Mouse (Mus musculus): ENCODE results near the gene Flt1.

Flt1 gene

DNA sequence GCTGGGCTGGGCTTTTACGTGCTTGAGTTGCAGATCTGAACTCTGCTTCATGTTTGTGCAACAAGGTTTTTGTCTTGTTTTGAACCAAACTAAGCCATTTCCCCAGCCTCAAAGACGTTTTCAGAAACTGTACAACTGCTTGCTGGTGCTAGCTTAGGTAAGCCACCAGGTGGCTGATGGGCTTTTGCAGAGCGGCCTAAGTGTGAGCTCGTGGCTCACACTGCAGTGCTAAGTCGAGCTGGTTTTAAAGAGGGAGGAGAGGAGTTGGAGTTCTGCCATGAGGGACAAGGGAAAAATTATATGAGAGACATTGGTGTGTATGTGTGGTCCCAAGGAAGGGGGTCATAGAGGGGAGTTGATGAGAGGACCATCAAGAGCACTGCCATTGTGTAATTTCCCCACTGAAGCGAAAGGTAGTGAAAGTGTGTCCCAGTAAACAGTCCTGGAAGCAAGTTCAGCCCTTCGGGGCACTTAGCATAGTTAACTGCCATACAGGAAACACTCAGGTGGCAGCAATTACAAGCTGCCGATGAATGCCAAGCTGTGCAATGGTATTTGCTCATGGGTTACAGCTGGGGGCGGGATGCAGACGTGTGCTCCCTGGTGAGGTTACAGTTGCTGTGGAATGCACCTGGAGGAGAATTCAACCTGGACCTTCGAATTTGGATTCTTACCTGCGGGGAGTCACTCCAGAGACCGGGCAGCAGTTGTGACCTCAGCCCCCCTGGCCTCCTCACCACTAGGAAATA, 173.8 kb downstream of the Flt1 start:
- DNase-seq (ENCODE audit: low spot score in 2 of 2), result no peak

DNA sequence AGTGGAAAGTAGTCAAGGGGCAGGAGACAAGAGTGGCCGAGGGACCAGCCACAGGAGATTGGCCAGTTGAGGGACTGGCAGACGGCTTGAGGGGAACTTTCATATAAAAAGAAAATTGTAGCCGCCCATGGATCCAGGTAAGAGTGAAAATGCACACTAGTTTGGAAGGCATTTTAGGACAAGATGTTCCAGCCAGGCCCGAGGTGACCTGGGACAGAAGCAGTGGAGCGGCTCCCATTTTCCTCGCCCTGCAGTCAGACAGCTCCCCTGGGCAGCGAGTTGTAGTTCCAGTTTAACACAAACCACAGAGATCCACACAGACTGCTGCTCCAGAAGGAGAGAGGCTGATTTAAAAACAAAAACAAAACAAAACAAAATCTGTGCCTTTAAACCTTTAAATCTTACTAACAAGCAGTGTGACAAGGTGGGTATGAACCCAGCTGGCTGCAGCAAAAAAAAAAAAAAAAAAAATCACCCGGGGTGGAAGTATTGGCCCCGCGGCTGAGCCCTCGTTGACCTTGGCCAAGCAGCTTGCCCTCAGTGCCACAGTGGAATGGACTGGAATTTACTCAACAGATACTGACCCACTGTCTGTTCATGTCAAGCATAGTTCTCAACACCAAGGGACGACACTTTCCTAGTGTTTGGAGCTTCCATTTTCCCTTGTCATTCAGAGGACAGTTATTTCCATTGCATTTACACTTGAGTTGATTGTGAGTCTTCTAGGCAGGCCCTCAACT, 176.6 kb downstream of the Flt1 start:
- DNase-seq (ENCODE audit: low spot score in 2 of 2), result no peak

DNA sequence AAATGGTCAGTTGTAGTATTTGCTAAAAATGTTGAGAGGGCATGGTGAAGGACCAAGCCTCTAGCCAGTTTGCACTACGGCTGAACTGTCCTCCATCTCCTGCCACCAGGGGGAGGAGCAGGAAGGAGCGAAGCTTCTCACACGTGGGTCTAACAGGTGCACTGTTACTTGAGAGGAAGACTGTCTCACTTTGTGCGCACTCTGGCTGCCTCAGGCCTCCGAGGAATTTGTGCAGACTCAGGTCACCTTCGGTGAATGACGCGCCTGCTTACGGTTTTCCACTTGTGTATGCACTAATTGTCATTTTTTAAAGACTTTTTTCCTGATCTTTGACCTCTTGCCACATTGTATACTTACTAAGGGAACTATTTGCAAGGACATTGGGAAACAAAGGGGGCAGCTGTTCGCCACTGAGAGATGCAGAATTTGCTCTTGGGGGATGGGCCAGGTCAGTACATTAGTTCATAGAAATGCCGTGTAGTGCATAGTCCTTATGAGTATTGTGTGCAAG, 180.0 kb downstream of the Flt1 start:
- DNase-seq (ENCODE audit: low spot score in 2 of 2), result no peak

DNA sequence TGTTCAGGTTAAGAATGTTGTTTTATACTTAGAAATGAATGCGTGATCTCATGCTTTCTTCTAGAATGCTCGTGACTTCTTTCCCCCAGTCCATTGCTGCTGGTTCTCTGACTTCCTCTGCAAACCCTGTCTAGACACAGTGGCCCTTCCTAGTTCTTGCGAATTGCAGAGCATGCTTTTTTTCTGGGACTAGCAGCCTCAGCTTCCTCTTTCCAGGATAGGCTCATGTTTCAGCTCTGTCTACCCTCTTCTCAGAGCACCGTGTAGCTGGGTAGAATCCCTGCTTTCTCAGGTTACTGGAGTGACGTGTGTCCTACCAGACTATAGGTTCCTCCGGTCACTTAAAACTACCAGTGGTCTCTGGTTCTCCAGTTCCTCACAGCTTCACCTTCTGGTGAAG, 183.5 kb downstream of the Flt1 start:
- no peak for DNase-seq (ENCODE audit: low spot score in 2 of 2)

DNA sequence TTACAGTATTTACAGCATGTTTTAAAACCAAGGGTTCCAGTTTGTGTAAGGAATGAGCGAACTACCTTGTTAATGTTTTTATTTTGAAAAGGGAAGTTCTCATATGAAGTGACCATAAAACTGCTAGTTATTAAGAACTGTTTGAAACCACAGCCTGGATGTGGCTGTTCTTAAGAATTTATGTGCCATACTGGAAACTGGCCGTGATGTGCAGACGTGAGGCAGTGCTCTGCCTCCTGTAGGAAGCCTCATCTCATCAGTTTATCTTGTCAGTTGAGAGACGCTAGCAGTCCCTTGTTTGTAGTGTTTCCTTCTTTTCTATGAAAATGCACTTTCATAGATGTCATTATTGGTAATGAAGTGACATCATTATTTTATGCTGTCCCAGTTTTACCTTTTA, 186.0 kb downstream of the Flt1 start:
- no peak for DNase-seq (ENCODE audit: low spot score in 2 of 2)

DNA sequence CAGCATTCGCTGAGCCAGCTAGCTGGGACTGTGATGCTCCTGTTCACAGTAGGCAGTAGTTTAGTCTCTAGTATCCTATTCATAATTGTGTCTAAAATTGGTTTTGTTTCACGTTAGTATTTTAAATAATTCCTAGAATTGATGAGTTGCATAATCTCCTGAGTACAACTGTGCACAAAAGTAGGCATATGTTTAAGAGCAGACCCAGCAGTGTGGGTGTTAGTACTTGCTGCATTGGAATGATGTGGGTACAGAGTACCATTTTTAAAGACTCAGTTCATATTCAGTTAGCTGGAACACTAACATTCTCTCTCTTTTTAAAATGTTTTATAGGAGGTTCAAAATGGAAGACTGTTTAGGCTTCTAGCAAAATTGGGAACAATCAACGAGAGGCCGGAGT, 186.4 kb downstream of the Flt1 start:
- no peak for DNase-seq (ENCODE audit: low spot score in 2 of 2)

DNA sequence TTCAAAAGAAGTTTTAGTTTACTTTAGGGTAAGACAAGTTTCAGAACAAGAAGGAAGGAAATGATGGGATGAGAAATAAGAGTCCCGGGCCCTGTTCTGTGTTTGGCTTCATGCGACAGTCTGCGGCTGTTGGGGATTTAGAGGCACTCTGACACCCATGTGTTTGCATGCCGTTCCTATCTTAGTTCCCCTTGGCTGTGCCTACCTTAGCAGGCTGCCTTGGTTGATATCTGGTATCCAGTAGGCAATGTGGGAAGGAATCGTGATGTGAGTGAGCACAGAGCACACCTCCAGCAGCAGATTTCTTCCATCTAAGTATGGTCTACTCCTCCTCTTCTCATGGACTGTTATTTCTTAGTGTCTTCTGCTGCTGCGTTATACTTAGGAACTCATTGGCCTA, 193.8 kb downstream of the Flt1 start:
- DNase-seq (ENCODE audit: low spot score in 2 of 2), result no peak

DNA sequence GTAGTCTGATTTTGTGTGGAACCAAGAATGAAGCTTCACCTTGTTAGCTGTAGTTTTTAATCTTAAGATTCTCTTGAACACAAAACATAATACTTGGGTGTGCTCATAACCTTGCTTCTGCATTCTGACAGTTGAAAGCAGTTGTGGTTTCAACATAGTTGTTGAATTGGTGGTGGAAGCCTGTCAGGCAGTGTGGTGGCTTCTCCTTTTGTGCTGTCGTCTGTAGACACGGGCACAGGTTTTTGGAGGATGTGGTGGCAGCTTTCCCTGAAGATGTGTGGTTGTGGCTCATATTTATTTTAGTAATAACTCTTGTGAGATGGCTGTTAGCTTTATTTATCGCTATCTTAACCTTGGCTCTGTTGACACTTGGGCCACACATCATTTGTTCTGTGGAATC, 198.0 kb downstream of the Flt1 start:
- no peak for DNase-seq (ENCODE audit: low spot score in 2 of 2)

DNA sequence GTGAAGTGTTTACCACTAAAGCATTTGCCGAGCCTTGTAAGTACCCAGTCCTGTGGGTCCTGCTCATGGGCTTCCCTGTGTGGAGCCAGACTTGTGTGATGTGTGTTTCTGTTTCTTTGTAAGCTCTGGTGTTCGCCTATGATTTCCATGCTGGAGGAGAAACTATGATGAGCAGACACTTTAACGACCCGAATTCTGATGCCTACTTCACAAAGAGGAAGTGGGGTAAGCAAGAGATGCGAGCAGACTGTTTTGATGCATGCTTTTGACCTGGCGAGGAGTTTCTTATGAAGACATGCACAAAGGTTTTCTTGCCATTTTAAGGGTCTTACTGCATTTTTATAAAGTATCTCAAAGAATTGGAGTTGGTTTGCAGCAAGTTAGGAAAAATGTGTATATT, 198.8 kb downstream of the Flt1 start:
- no peak for DNase-seq (ENCODE audit: low spot score in 2 of 2)

All from frontal cortex, postnatal 10 days (tissue).